Comparison of ENCODE assay signal across 8 mouse cellular contexts in the genomic region with DNA sequence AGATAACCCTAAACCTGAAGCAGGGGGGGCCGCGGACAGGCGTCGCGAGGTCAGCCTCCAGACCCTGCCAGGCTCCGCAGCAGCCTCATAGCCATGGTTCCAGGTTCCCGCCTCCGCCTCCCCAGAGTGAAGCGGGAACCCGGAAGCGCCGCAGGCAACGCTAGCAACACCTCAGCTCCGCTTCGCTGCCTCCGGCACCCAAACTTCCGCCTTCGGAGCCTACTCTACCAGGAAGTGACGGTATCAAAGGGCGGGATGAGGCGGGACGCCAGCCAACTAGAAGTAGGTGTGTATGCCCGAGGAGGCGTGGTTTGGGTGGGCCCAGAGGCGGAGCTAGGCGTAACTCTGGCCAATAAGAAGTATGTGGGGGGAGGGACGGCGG. TPM values are rescaled to one million over a fixed set of nuclear protein-coding genes. Genes with fewer than 3 reads are reported as not detected.
DNase-seq lines count a peak whose midpoint lies in the region; ATAC-seq lines count a peak whose summit lies in the region.

A gene (minus strand): TSS at position 234 of the 382 bp plus-strand sequence.

- under 1% methylated on average over 28 of the region's 28 CpGs for WGBS in hindbrain, embryonic 11.5 days

- H3K4me1 ChIP-seq in hindbrain, embryonic 11.5 days (replicated peaks; ENCODE audit: control insufficient read depth, insufficient read depth, low read length) = peaks cover 6% of the 10 kb centered on the region

- peak; percentile 100 for DNase-seq in Muller cell, postnatal 12 days (ENCODE audit: inconsistent ontology term)
- DNase-seq in cerebellum, adult 9-11 months = peak; percentile 100
- DNase-seq in frontal cortex, adult 2 months (ENCODE audit: extremely low spot score in 1 of 2, low spot score in 1 of 2) = peak; percentile 99 to 100
- DNase-seq in hindbrain, embryonic 11.5 days (ENCODE audit: low spot score) = peak; percentile 100
- DNase-seq in layer of hippocampus, postnatal 10 days (ENCODE audit: low spot score in 2 of 2) = peak; percentile 100
- peak; percentile 100 for DNase-seq in lung, postnatal 10 days
- DNase-seq in ovary, postnatal 36 days (ENCODE audit: low spot score) = peak; percentile 100
- peak; percentile 100 for DNase-seq in thymus, postnatal 25 days

- H3K27me3 ChIP-seq in hindbrain, embryonic 11.5 days (ENCODE audit: control insufficient read depth, insufficient read depth, low read length) = no peaks in the 10 kb centered on the region

- ATAC-seq in hindbrain, embryonic 11.5 days (ENCODE audit: low FRiP score) = peak; percentile 97

- peak within 1 kb of the TSS; percentile 57 for H3K4me2 ChIP-seq in hindbrain, embryonic 11.5 days (replicated peaks; ENCODE audit: low read depth, low read length)

- peak within 1 kb of the TSS; percentile 91 for H3K4me3 ChIP-seq in hindbrain, embryonic 11.5 days (ENCODE audit: low read depth, low read length)

- no peaks in the 10 kb centered on the region for H3K36me3 ChIP-seq in hindbrain, embryonic 11.5 days (ENCODE audit: control insufficient read depth, insufficient read depth, low read length)

- H3K9me3 ChIP-seq in hindbrain, embryonic 11.5 days (ENCODE audit: control insufficient read depth, low read length) = no peaks in the 10 kb centered on the region

- H3K9ac ChIP-seq in hindbrain, embryonic 11.5 days (ENCODE audit: low read depth, low read length) = peak within 1 kb of the TSS; percentile 78

- H3K27ac ChIP-seq in hindbrain, embryonic 11.5 days (ENCODE audit: low read depth, low read length) = peak within 1 kb of the TSS; percentile 77

RNA-seq across cellular contexts. Expression of the gene that starts here (rescaled TPM):
- polyA plus RNA-seq in frontal cortex, adult 2 months (2012; rRNA removed) = 62.5 and 62.6 TPM in 2 replicates
- 58.6 and 64.7 TPM in 2 replicates for polyA plus RNA-seq in hindbrain, embryonic 11.5 days (2014; fragmentation: Nextera tagmentation; extraction: Ambion mirVana)
- total RNA-seq in layer of hippocampus, postnatal 10 days (2021) = 100 to 1,000 TPM; 107 to 123 TPM

Comparison
In these comparisons a context has a peak if more than half of its experiments do, and no peak if none do; other contexts are left out.
1. Peak in every context shown above with its lines: DNase-seq, ATAC-seq, H3K4me3 ChIP-seq and H3K27ac ChIP-seq.